Mouse (Mus musculus): ENCODE results near the gene Rnasek.
A peak's percentile ranks its signal among the peaks of the same experiment; 100 is the strongest.

The Rnasek gene

DNA sequence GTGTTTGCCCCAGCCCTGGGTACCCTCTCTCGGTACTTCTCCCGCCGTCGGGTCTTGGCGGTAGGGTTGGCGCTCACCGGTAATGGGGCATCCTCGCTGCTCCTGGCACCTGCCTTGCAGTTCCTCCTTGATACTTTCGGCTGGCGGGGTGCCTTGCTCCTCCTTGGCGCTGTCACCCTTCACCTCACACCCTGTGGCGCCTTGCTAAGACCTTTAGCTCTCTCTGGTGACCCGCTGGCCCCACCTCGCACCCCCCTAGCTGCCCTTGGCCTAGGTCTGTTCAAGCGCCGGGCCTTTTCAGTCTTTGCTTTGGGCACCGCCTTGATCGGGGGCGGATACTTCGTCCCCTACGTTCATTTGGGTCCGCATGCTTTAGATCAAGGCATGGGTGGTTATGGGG, 24.3 kb downstream of the Rnasek start:
- DNase-seq = peak; percentile 45 to 65

DNA sequence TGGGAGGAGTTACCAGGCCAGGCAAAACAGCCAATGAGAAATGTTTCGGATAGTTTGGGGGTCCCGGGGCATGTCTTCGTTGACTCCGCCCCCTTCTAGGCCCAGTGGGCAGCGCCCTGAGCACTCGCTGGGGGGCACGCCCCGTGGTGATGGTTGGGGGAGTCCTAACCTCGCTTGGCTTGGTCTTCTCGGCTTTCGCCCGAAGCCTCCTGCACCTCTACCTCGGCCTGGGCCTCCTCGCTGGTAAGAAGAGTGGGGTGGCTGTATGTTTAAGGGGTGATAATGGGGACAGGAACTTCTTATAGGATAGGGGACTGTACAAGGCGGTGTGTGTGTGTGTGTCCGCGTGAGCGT, 24.8 kb downstream of the Rnasek start:
- DNase-seq = peak in 1 of 2 experiments; percentile 61

DNA sequence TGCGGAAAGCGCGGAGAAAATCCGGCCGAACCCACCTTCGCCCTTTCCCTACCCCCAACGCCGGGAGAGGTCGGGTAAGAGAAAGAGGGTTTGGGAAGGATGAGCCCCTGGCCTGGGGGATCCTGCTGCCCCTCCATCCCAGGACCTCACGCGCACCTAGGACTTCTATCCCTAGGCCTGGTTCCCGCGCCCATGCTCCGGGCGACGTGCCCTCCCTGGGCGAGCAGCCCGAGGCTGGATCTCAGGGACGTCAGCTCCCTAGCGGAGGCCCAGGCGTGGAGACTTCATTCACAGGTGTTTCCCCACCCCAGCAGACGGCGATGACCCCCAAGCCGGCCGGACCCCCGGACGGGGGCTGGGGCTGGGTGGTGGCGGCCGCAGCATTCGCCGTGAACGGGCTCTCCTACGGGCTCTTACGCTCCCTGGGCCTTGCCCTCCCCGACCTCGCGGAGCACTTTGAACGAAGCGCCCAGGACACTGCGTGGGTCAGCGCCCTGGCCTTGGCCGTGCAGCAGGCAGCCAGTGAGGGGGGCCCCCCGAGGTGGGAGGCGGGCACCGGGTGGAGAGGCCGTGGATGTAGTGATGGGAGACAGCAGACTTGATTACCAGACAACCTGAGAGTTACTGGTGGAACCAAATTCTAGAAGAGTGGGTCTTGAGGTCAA, 25.3 kb downstream of the Rnasek start:
- DNase-seq = peak; percentile 67 to 77

DNA sequence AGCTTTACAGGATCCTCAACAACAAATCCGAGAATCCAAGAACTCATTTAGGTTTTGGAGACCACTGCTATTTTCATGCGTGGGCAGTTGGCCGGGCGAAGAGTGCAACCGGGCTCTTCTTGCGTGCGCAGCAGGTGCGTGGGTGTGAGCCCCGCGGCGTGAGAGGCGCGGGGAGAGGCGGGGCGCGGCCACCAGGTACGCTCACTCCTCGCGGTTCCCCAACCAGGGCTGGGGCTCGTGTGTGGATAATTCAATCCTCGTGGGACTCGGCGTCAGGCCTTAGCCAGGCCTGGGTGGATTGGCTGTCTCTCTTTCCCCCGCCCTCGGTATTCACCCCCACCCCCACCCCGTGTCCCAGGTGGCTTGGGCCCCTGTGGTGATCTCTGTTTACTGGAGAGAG, 25.9 kb downstream of the Rnasek start:
- DNase-seq = peak; percentile 83 to 88

DNA sequence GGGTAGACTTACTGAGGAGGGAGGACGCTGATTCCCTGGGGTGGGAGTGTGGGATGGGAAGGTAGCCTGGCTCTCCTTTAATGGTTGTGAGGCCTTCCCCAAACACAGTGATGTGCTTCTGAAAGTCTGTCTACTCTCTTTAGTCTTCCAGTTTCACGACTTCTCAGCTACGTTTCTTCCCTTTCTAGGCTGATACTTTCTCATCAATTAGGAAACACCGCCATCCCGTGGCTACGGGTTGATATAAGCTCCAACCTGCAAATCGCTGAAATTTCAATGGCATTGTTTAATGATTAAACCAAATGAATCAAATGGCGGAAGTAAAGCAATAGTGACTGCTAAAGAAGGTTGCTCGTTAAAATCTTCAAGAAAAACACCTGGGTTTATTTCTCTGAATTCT, 26.7 kb downstream of the Rnasek start:
- DNase-seq = peak; percentile 82 to 86

DNA sequence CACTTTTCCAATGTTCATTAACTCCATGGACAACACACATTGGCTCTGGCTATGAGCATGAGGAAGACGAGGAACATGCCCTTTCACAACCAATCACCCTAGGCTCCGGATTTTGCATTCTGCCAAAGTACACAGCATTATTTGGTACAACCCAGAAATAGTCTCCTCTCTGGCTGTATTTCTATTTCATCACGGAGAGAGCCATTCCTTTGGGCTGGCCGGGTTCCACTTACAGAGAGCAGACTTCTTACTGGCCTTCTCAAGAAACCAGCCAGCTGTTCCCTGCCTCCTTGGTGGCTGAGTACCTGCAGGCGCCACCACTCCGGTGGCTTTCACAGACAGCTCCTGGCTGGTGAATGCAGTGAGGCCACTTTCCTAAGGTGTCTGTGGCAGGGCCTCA, 27.2 kb downstream of the Rnasek start, which contains the start of gene Slc16a11:
Gene Slc16a11 (plus strand): TSS at position 330 of the 400 bp plus-strand sequence.
- DNase-seq = peak; percentile 18 to 35

DNA sequence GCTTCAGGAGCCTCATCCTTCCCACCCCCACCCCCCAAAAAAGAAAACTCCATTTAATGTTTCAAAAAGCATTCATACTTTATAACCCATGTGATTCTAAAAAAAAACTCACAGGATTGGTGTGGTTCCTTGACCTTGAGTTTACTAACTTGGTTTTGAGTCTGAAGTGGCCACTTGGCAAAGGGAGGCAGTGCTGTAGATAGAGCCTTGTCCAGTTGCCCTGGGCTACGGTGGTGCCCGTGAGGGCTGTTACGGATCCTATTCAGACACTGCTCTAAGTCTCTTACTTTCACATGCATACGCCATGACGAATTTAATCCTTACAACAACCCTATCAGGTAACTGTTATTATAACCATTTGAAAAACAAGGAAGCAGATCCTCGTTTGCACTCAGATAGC, 27.7 kb downstream of the Rnasek start:
- no peak for DNase-seq

DNA sequence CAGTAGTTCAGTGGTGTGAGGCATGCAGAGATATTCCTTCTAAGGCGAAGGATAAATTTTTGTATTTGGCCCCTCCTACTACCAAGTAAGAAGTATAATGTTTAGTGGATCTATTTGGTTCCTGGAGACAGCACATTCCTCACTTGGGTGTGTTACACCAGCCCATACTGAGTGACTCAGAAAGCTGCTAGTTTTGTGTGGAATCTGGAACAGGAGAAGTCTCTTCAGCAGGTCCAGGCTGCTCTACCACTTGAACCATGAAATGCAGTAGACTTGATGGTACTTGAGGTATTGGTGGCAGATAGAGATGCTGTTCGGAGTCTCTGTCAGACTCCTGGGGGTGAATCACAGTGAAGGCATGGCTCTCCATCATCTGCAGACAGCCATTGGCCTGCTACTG, 29.0 kb downstream of the Rnasek start:
- no peak for DNase-seq

DNA sequence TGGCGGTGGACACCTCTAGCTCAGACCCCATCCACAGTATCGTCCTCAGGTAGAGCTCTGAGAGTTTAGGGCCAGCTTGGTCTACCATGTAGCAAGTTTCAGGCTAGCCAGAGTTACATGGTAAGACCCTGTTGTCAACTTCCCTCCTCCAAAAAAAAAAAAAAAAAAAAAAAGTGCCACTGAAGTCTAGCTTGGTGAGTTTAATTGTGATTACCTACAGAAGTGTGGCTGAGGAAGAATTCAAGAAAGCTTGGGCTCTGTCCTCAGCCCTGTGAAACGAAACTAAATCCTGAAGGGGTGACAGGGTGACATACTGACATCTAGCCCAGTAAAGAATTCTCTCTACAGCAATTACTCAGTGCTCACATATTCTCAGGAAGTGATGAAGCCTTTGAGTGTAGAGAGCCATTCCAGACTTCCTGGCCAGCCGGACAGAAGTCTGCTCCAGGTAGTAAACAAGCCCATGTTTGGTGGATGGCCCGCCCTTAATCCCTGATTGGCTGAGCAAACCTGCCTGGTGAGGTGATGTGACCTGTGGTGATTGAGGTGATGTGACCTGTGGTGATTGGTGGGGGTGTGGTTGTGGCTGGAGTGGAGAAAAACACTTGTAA, 30.8 kb downstream of the Rnasek start:
- no peak for DNase-seq

DNA sequence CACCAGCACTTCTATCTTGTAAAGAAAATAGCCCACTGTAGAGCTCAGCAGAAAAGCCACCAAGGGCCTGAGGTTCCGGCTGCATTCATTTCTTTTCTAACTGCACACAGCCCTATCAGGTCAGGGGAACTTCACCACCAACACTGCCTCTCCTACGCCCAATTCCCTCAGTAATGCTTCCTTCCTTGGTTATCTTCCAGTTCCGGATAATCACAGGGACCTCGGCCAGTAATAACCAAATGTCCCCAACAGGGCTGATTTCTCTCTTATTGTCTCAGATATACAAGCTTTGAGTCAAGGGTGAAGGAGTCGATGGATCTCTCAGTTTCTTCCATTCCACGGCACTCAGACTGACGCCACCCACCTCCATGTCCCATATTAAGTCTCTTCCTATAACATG, 32.4 kb downstream of the Rnasek start:
- no peak for DNase-seq

DNA sequence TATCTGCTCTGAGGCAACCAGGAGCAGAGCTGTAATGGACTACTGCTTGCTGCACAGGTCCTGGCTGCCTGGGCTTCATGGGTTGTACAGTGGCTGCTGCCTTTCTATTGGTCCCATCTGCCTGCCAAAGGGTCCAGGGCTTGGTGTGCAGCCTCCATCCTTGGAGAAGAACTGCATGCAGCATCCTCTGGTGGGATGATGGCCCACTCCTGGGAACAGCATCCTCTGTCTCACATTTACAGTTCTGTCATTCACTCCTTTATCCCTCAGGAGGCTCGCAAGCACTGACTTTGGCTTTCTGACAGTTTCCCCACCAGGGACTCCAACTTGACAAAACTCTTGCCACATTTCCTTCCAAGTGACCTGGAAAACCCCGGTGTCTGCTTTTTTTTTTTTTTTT, 32.8 kb downstream of the Rnasek start:
- DNase-seq = no peak

DNA sequence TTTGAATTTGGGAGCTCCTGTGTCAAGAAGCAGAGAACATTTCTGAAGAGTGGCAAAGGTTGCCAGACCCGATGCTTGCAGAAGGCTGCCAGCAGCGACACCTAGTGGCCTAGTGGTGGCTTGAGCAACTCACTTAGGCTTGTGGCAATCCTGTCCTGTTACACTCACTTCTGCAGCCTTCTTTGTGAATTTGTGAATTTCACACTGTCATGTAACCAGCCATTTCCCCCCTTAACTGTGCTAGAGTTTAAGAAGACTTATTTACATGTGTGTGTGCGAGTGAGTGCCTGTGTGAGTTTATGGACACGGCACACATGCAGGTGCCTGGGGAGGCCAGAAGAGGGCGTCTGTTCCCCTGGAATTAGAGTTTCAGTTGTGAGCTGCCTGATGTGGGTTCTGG, 38.0 kb downstream of the Rnasek start:
- DNase-seq = peak; percentile 84 to 88

DNA sequence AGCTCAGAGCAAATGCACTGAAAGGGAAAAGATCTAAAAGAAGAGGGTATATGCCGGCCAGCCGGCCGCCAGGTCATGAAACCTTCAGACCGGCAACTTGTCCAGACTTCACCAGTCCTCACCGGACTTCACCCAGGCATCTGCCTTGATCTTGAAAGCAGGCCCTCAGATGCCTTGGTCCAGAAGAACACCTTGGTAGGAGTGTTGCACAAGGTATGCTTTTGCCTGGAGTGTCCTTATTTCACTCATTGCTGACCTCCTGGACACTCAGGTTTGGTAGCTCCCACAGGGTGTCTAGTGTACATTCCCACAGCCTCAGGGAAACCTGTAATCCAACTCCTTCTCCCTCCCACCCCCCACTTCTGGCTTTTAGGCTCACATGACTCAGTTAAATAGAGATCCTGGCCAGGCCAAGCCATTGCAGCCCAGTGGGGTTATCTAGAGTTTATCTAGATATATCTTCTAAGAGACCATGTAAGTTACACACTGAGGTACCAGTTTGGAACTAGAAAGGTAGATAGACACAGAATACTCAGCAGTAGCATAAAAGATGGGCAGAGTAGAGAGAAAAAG, 39.5 kb downstream of the Rnasek start:
- DNase-seq = no peak

DNA sequence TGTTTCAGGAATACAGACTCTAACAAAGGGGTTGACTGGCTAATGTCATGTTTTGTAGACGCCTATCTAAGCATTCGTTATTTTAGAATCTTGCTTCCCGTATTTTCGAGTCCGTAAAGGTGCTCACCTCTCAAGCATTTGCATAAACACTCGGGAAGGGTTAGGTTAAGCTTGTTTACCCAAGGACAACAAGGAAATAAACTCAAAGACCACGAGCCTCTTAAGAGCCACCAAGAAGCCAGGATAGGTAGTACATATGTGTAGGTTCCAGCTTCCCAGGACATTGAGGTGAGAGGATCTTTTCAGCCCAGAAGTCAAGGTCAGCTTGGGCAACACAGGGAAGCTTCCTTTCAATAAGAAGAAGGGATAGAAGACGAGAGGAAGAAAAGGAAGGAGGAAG, 40.5 kb downstream of the Rnasek start:
- no peak for DNase-seq

DNA sequence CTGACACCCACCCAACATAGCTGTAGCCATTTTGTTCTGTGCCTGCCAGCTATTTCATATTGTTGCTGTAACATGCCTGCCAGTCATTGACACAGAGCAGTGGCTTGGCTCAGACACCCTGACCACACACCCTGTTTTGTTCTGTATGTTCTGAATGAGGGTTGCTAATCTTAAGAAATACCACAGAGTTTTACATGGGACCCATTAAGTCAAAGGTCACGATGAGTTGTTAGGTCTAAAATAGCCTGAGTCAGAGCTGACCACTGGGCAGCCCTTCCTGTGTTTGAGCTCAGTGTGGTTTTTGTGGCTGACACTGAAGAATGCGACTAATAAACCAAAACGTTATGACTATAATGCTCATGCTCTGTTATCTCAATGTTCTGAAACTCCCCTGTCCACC, 41.3 kb downstream of the Rnasek start:
- DNase-seq = no peak

DNA sequence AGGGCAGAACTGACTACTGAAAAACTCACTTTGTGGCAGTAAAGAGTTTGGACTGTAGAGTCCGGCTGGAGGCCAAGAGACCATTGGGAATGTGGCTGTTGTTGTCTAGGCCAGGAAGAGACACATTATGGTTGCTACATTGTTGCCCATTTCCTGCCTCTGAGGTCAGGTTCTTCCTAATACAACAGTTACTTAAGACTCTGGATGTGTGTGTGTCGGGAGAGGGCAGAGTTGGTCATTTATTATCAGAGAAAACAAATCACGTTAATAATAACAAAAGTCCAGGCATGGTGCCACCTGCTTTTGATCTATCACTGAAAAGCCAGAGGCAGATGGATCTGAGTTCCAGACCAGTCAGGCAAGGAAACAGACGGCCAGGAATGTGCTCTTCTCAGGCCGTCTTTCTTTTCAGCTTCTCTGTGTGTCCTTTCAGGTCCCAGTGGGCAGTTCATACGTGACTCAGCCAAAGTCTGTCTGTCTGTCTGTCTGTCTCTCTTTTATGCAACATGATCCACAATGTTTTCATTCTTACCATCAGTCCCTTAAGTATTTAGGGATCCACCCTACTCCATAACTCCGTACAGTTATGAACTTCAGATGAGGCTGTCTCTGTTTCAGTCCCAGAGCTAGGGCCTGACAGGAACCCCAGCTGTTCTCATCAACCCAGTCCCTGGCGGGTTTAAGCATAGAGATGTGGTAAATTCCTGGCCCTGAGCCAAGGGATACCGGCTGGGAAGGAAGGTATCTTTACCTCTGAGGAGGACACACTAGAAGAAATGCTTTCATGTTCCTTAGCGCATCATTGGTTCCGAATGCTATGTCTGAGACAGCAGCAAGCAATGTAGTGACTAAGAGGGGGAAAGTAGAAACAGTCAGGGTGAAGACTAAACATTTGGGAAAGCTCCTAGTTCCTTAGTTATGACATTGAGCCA, 46.0 kb downstream of the Rnasek start:
- DNase-seq = no peak

DNA sequence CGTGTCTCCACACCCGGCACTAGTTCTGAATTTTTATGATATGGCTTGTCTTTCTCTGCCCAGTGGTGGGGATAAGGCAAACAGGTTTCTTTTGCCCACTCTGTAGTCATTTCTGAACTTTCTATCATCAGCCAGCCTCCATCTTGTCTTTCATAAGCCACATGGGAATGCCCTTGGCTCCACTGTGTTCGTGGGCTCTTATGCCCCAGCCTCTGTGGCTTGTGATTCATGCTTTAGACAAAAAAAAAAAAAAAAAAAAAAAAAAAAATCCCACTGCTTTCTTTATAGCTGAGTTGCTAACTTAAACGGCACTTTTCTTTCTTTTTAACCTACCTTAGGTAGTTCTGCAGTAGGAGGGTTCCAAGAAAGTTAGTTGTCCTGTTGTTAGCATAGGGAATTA, 47.5 kb downstream of the Rnasek start:
- no peak for DNase-seq

DNA sequence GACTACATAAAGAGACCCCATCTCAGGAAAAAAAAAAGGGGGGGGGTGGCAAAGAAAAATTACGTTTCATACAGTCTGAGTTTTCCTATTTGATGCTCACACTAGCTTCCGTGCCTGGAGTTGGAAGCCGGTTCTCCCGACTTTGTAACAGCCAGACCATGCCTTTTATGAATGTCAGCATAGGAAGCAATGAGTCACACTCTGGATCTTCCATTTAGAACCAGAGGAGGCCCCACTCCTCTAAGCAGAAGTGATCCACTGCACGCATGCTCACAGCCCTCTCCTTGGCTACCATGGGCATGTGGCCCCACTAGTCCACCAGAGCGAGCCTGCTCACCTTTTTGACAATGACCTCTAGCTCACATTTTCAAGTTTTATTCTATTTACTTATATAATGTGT, 48.5 kb downstream of the Rnasek start:
- DNase-seq = no peak

DNA sequence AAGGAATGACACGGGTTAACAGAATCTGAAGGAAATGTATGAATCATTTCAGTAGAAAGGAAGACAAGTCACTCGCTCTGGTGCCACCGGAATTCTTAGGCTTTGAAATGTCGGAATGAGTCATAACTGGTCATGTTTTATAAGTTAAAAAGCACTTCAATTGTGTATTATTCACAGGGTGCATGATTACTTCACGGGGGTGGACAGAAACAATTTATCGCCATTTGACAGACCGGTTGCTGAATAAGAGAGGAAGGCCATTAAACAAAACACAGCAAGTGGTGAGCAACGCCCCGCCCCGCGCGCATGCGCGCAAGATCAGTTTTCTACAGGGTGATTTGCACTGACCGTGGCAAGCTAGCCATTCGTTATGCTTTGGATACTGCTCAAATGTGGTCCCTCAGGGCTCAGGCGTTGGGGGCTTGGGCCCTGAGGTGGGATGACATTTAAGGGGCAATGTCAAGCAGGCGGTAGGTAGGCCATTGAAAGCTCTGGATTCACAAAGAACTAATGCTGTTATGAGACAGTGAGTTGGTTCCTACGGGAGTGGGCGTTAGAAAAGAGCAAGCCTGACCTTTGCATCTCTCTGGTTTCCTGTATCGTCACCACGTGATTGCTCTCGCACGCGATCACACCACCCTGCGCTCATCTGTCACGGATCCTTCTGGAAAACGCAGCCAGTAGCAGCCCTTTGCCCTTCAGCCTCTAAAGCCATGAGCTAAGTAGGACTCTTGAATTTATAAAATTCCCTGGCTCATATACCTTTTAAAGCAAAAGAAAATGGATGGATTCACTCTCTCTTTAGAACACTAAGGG, 50.1 kb downstream of the Rnasek start:
- DNase-seq = no peak

Measured in cerebellum, adult 18-20 months (tissue).